ENCODE assay signal across 18 mouse cellular contexts in the genomic region with DNA sequence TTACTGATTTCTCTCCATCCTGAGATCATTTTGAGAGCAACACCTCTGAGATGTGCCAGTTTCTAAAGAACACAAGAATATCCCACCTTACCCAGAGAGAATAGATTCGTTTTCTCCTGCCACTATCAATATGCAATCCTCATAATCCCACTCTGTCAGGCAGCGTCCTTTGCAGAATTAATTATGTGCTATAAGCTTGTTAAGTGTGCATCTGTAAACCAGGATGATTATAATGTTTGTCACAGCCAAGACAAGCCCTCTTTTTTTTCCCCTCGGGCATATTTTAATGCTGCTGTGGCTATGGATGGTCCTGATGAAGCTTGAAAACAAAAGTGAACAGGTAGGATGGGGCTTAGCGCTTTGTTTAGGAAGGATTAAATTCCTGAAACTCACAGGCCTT.
DNase-seq lines count a peak whose midpoint lies in the region; ATAC-seq lines count a peak whose summit lies in the region.
"Had no signal": no experiment of that assay in that cellular context is flagged by ENCODE, and none has a peak within 500 bp of the region (broad histone marks: within the 10 kb centered on the region; RNA-seq: fewer than 3 reads in every experiment).

No protein-coding gene starts in this region.

- peak; percentile 35; the same call in 1 of the 2 replicates for ATAC-seq in embryonic facial prominence, embryonic 14.5 days (ENCODE audit: low read depth)
- ATAC-seq in forebrain, embryonic 11.5 days (replicated peaks; ENCODE audit: low FRiP score): peak; percentile 60
- peak; percentile 28; the same call in 1 of the 2 replicates for ATAC-seq in hindbrain, embryonic 13.5 days (ENCODE audit: low FRiP score)
- peak; percentile 47 for ATAC-seq in midbrain, embryonic 11.5 days (ENCODE audit: low FRiP score)
- ATAC-seq in erythroblast, adult 5-6 weeks (replicated peaks; ENCODE audit: low FRiP score, poor library complexity, severe bottlenecking): no peak
- ATAC-seq: intestine, embryonic 15.5 days had no signal

- no peak overlapping the region for H3K4me2 ChIP-seq in embryonic facial prominence, embryonic 14.5 days (ENCODE audit: low read depth, low read length)
- no peak overlapping the region for H3K4me2 ChIP-seq in forebrain, embryonic 11.5 days (ENCODE audit: low read depth, low read length, severe bottlenecking)
- H3K4me2 ChIP-seq in hindbrain, embryonic 13.5 days: no peak overlapping the region; the same call in 1 of the 2 replicates
- H3K4me2 ChIP-seq in midbrain, embryonic 11.5 days: no peak overlapping the region
- H3K4me2 ChIP-seq: embryonic facial prominence, embryonic 13.5 days; heart, embryonic 12.5 days; intestine, embryonic 15.5 days had no signal

- H3K9ac ChIP-seq in embryonic facial prominence, embryonic 14.5 days (ENCODE audit: low read depth, low read length): no peak overlapping the region
- H3K9ac ChIP-seq in forebrain, embryonic 11.5 days (ENCODE audit: low read length): no peak overlapping the region
- H3K9ac ChIP-seq in hindbrain, embryonic 13.5 days: peak overlapping the region; percentile 30; the same call in 1 of the 2 replicates
- 0 out of 2 replicates have a peak overlapping the region, but pooled peaks have one; percentile 14 for H3K9ac ChIP-seq in midbrain, embryonic 11.5 days (ENCODE audit: low read length)
- H3K9ac ChIP-seq: embryonic facial prominence, embryonic 13.5 days; heart, embryonic 12.5 days; intestine, embryonic 15.5 days; liver, embryonic 14.5 days had no signal

- H3K9me3 ChIP-seq in embryonic facial prominence, embryonic 14.5 days (ENCODE audit: control insufficient read depth, low read length): 0 out of 2 replicates have a peak, but pooled peaks cover 4% of the 10 kb centered on the region
- H3K9me3 ChIP-seq in forebrain, embryonic 11.5 days (ENCODE audit: control insufficient read depth, low read length): no peaks in the 10 kb centered on the region
- no peaks in the 10 kb centered on the region for H3K9me3 ChIP-seq in hindbrain, embryonic 13.5 days
- no peaks in the 10 kb centered on the region for H3K9me3 ChIP-seq in midbrain, embryonic 11.5 days (ENCODE audit: control insufficient read depth, low read length)
- H3K9me3 ChIP-seq: embryonic facial prominence, embryonic 13.5 days; intestine, embryonic 15.5 days had no signal

- no peaks in the 10 kb centered on the region for H3K27me3 ChIP-seq in embryonic facial prominence, embryonic 14.5 days (replicated peaks; ENCODE audit: control insufficient read depth, insufficient read depth, low read length)
- H3K27me3 ChIP-seq in forebrain, embryonic 11.5 days (ENCODE audit: control insufficient read depth, insufficient read depth, low read length): no peaks in the 10 kb centered on the region; the same call in 1 of the 2 replicates
- H3K27me3 ChIP-seq in hindbrain, embryonic 13.5 days: no peaks in the 10 kb centered on the region
- H3K27me3 ChIP-seq in midbrain, embryonic 11.5 days (ENCODE audit: control insufficient read depth, insufficient read depth, low read length): no peaks in the 10 kb centered on the region
- H3K27me3 ChIP-seq: embryonic facial prominence, embryonic 13.5 days; heart, embryonic 12.5 days; intestine, embryonic 15.5 days had no signal

- 0 out of 2 replicates have a peak, but pooled peaks cover 3% of the 10 kb centered on the region for H3K36me3 ChIP-seq in embryonic facial prominence, embryonic 14.5 days (ENCODE audit: control insufficient read depth, insufficient read depth, low read length)
- no peaks in the 10 kb centered on the region for H3K36me3 ChIP-seq in forebrain, embryonic 11.5 days (ENCODE audit: control insufficient read depth, insufficient read depth, low read length)
- no peaks in the 10 kb centered on the region for H3K36me3 ChIP-seq in hindbrain, embryonic 13.5 days
- H3K36me3 ChIP-seq in midbrain, embryonic 11.5 days (ENCODE audit: control insufficient read depth, insufficient read depth, low read length): no peaks in the 10 kb centered on the region
- H3K36me3 ChIP-seq: intestine, embryonic 15.5 days had no signal

- 59% methylated on average over 4 of the region's 4 CpGs for WGBS in embryonic facial prominence, embryonic 14.5 days
- 16% methylated on average over 4 of the region's 4 CpGs for WGBS in forebrain, embryonic 11.5 days
- WGBS in hindbrain, embryonic 13.5 days: 43% methylated on average over 4 of the region's 4 CpGs
- WGBS in midbrain, embryonic 11.5 days: 32% methylated on average over 4 of the region's 4 CpGs

- no peak overlapping the region for H3K4me3 ChIP-seq in embryonic facial prominence, embryonic 14.5 days (ENCODE audit: low read depth, low read length)
- H3K4me3 ChIP-seq in forebrain, embryonic 11.5 days (ENCODE audit: low read depth, low read length): no peak overlapping the region
- H3K4me3 ChIP-seq in hindbrain, embryonic 13.5 days: no peak overlapping the region
- no peak overlapping the region for H3K4me3 ChIP-seq in midbrain, embryonic 11.5 days (ENCODE audit: low read depth, low read length)
- H3K4me3 ChIP-seq: embryonic facial prominence, embryonic 13.5 days; heart, embryonic 12.5 days; intestine, embryonic 15.5 days had no signal

- H3K27ac ChIP-seq in embryonic facial prominence, embryonic 14.5 days (replicated peaks; ENCODE audit: low read depth, low read length): no peak overlapping the region
- H3K27ac ChIP-seq in forebrain, embryonic 11.5 days (ENCODE audit: low read depth, low read length): peak overlapping the region; percentile 51; the same call in 1 of the 2 replicates
- H3K27ac ChIP-seq in hindbrain, embryonic 13.5 days: peak overlapping the region; percentile 69
- peak overlapping the region; percentile 60 for H3K27ac ChIP-seq in midbrain, embryonic 11.5 days (ENCODE audit: low read depth, low read length)
- H3K27ac ChIP-seq: embryonic facial prominence, embryonic 13.5 days; intestine, embryonic 15.5 days; liver, embryonic 14.5 days had no signal

- H3K4me1 ChIP-seq in embryonic facial prominence, embryonic 14.5 days (ENCODE audit: control insufficient read depth, insufficient read depth, low read length): no peaks in the 10 kb centered on the region
- peaks cover 6% of the 10 kb centered on the region for H3K4me1 ChIP-seq in forebrain, embryonic 11.5 days (replicated peaks; ENCODE audit: control insufficient read depth, insufficient read depth, low read length)
- H3K4me1 ChIP-seq in hindbrain, embryonic 13.5 days (replicated peaks): peaks cover 21% of the 10 kb centered on the region
- peaks cover 22% of the 10 kb centered on the region for H3K4me1 ChIP-seq in midbrain, embryonic 11.5 days (ENCODE audit: control insufficient read depth, insufficient read depth, low read length)
- H3K4me1 ChIP-seq: intestine, embryonic 15.5 days had no signal

- DNase-seq in embryonic facial prominence, embryonic 14.5 days (ENCODE audit: low spot score): no peak
- no peak for DNase-seq in forebrain, embryonic 11.5 days (ENCODE audit: low spot score)
- peak; percentile 83 for DNase-seq in midbrain, embryonic 11.5 days (ENCODE audit: low spot score, missing footprints)
- DNase-seq in thymus, postnatal 10 days (ENCODE audit: low spot score in 2 of 2): no peak
- no peak for DNase-seq in embryo, embryonic 10.5 days (ENCODE audit: low spot score)
- DNase-seq in gastrocnemius, postnatal 25 days: no peak
- DNase-seq: adrenal gland, adult 2 months; cerebellum, adult 8-10 months; kidney, adult 9 months; kidney, postnatal 25 days; right cerebral cortex, postnatal 14 days; spleen, adult 18-20 months had no signal

Comparison
In these comparisons a context has a peak if more than half of its experiments do, and no peak if none do; other contexts are left out.
1. H3K9ac ChIP-seq: peak in hindbrain, embryonic 13.5 days (single experiment) and midbrain, embryonic 11.5 days (single experiment); none in embryonic facial prominence, embryonic 14.5 days (single experiment) and forebrain, embryonic 11.5 days (single experiment).